Comparison of ENCODE assay signal across 8 mouse cellular contexts in the genomic region with DNA sequence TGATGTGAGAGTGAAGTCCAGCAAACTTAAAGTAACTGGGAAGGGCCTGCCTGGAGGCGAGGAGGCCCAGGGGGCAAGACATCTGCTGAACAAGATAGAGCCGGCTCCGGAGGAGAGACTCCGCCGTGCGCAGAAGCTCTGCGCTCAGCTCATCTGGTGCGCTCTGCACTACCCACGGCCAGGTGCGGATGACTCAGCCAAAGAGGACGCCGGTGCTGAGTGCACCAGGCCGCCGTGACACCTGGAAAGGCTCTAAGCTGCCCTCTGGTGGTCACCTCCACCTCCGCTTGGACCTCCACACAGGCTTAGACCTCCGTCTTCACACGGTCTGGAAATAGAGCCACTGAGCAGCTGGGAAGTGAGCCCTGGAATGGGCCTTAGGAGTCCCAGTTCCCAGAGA. TPM values are rescaled to one million over a fixed set of nuclear protein-coding genes. Genes with fewer than 3 reads are reported as not detected.
DNase-seq lines count a peak whose midpoint lies in the region; ATAC-seq and TF ChIP-seq lines count a peak whose summit lies in the region.

No protein-coding gene starts in this region.

- peaks cover 59% of the 10 kb centered on the region for H3K4me1 ChIP-seq in embryonic facial prominence, embryonic 10.5 days
- peaks cover 52% of the 10 kb centered on the region for H3K4me1 ChIP-seq in heart, embryonic 12.5 days (replicated peaks)
- peaks cover 59% of the 10 kb centered on the region for H3K4me1 ChIP-seq in kidney, embryonic 15.5 days

- no peaks in the 10 kb centered on the region for H3K9me3 ChIP-seq in embryonic facial prominence, embryonic 10.5 days
- H3K9me3 ChIP-seq in heart, embryonic 12.5 days (replicated peaks): no peaks in the 10 kb centered on the region
- no peaks in the 10 kb centered on the region for H3K9me3 ChIP-seq in kidney, embryonic 15.5 days (replicated peaks)

- WGBS in embryonic facial prominence, embryonic 10.5 days: 3% methylated on average over 17 of the region's 17 CpGs
- WGBS in heart, embryonic 12.5 days: 2% methylated on average over 16 of the region's 17 CpGs
- 4% methylated on average over 17 of the region's 17 CpGs for WGBS in kidney, embryonic 15.5 days

- H3K4me3 ChIP-seq in C2C12 (ENCODE audit: insufficient read depth, poor library complexity, severe bottlenecking): no peak overlapping the region
- H3K4me3 ChIP-seq in embryonic facial prominence, embryonic 10.5 days: peak overlapping the region; percentile 13; the same call in 1 of the 2 replicates
- peak overlapping the region; percentile 12 for H3K4me3 ChIP-seq in heart, embryonic 12.5 days
- H3K4me3 ChIP-seq in kidney, embryonic 15.5 days (replicated peaks): peak overlapping the region; percentile 15

- H3K79me2 ChIP-seq in C2C12 (ENCODE audit: control insufficient read depth, insufficient read depth): no peaks in the 10 kb centered on the region

- ATAC-seq in heart, embryonic 12.5 days (ENCODE audit: insufficient number of reproducible peaks, low FRiP score): peak; percentile 66
- ATAC-seq in kidney, embryonic 15.5 days (replicated peaks; ENCODE audit: low FRiP score): peak; percentile 53

- H3K27ac ChIP-seq in embryonic facial prominence, embryonic 10.5 days (replicated peaks): peak overlapping the region; percentile 45; the same call in 1 of the 2 replicates
- H3K27ac ChIP-seq in heart, embryonic 12.5 days (ENCODE audit: poor library complexity, severe bottlenecking): no peak overlapping the region
- 0 out of 2 replicates have a peak overlapping the region, but pooled peaks have one; percentile 6 for H3K27ac ChIP-seq in kidney, embryonic 15.5 days

- TF ChIP-seq CTCF in C2C12 (IDR thresholded peaks at IDR 0.05; ENCODE audit: control insufficient read depth, insufficient read depth, insufficient read length): peak; percentile 52

- peak; percentile 73 for DNase-seq in adrenal gland, adult 2 months
- DNase-seq in embryonic facial prominence, embryonic 10.5 days (ENCODE audit: low spot score): peak; percentile 81
- DNase-seq in lung, postnatal 25 days (ENCODE audit: low spot score): peak; percentile 88
- peak; percentile 68 for DNase-seq in skeletal muscle tissue, adult 2 months (ENCODE audit: low read depth, low spot score)
- peak; percentile 70 to 82 for DNase-seq in urinary bladder, postnatal 4 days (ENCODE audit: low spot score in 2 of 2)

- H3ac ChIP-seq in C2C12 (ENCODE audit: control insufficient read depth, insufficient read length, low read depth): no peak overlapping the region

- H3K9ac ChIP-seq in heart, embryonic 12.5 days: 0 out of 2 replicates have a peak overlapping the region, but pooled peaks have one; percentile 38
- no peak overlapping the region for H3K9ac ChIP-seq in kidney, embryonic 15.5 days

- H3K27me3 ChIP-seq in C2C12 (ENCODE audit: control insufficient read depth, insufficient read depth, insufficient read length): no peaks in the 10 kb centered on the region
- H3K27me3 ChIP-seq in embryonic facial prominence, embryonic 10.5 days (replicated peaks; ENCODE audit: low read depth, poor library complexity, severe bottlenecking): peaks cover 85% of the 10 kb centered on the region
- H3K27me3 ChIP-seq in heart, embryonic 12.5 days (replicated peaks): peaks cover 59% of the 10 kb centered on the region
- peaks cover 61% of the 10 kb centered on the region for H3K27me3 ChIP-seq in kidney, embryonic 15.5 days

- H3K4me2 ChIP-seq in heart, embryonic 12.5 days: peak overlapping the region; percentile 60
- H3K4me2 ChIP-seq in kidney, embryonic 15.5 days: peak overlapping the region; percentile 51

- no peaks in the 10 kb centered on the region for H3K79me3 ChIP-seq in C2C12 (ENCODE audit: low read depth)

- H3K36me3 ChIP-seq in C2C12 (ENCODE audit: control insufficient read depth, insufficient read depth): no peaks in the 10 kb centered on the region
- no peaks in the 10 kb centered on the region for H3K36me3 ChIP-seq in embryonic facial prominence, embryonic 10.5 days (replicated peaks)
- H3K36me3 ChIP-seq in heart, embryonic 12.5 days: no peaks in the 10 kb centered on the region
- no peaks in the 10 kb centered on the region for H3K36me3 ChIP-seq in kidney, embryonic 15.5 days

TF ChIP-seq in C2C12, 6 proteins besides CTCF, POLR2A, EP300 and RAD21:
- TF ChIP-seq CEBPB (IDR thresholded peaks at IDR 0.05; ENCODE audit: low read depth) (no peak), MYOD1 (IDR thresholded peaks at IDR 0.05; ENCODE audit: control insufficient read depth, insufficient read length, low read depth) (no peak), FOSL1 (IDR thresholded peaks at IDR 0.05; ENCODE audit: insufficient read depth, low read length, poor library complexity, severe bottlenecking) (no peak), MYOG (IDR thresholded peaks at IDR 0.05; ENCODE audit: control insufficient read depth, extremely low read depth, insufficient read length) (no peak), USF1 (IDR thresholded peaks at IDR 0.05; ENCODE audit: low read depth) (no peak), MAX (IDR thresholded peaks at IDR 0.05) (no peak)
TF ChIP-seq in C2C12: peak in this region for 0.

RNA-seq across cellular contexts. Expression of gene Mt1, which starts 7.7 kb away (rescaled TPM):
- 963 TPM for polyA plus RNA-seq in C2C12 (2012; fragmentation: generic; extraction: Trizol)
- 100 to 1,000 TPM; 282 to 394 TPM for total RNA-seq in adrenal gland, adult 2 months (2021)
- polyA plus RNA-seq in adrenal gland, adult 2 months (2012; rRNA removed): 895 and 922 TPM in 2 replicates
- 184 and 196 TPM in 2 replicates for polyA plus RNA-seq in embryonic facial prominence, embryonic 10.5 days (2016; fragmentation: Nextera tagmentation; extraction: Ambion mirVana)
- polyA plus RNA-seq in heart, embryonic 12.5 days (2016; fragmentation: Nextera tagmentation; extraction: Ambion mirVana): 129 and 209 TPM in 2 replicates
- 519 and 582 TPM in 2 replicates for polyA plus RNA-seq in kidney, embryonic 15.5 days (2015; fragmentation: Nextera tagmentation; extraction: Ambion mirVana)

RNA-seq across cellular contexts. Expression of gene Mt2, which starts 14.1 kb away (rescaled TPM):
- 338 TPM for polyA plus RNA-seq in C2C12 (2012; fragmentation: generic; extraction: Trizol)
- total RNA-seq in adrenal gland, adult 2 months (2021): 100 to 1,000 TPM; 158 to 202 TPM
- polyA plus RNA-seq in adrenal gland, adult 2 months (2012; rRNA removed): 19.3 and 19.6 TPM in 2 replicates
- 55.1 and 61.0 TPM in 2 replicates for polyA plus RNA-seq in embryonic facial prominence, embryonic 10.5 days (2016; fragmentation: Nextera tagmentation; extraction: Ambion mirVana)
- 23.6 and 39.2 TPM in 2 replicates for polyA plus RNA-seq in heart, embryonic 12.5 days (2016; fragmentation: Nextera tagmentation; extraction: Ambion mirVana)
- polyA plus RNA-seq in kidney, embryonic 15.5 days (2015; fragmentation: Nextera tagmentation; extraction: Ambion mirVana): 163 and 178 TPM in 2 replicates

RNA-seq across cellular contexts. Expression of gene Nup93, which starts 27.8 kb away (rescaled TPM):
- polyA plus RNA-seq in C2C12 (2012; fragmentation: generic; extraction: Trizol): 58.7 TPM
- 10 to 100 TPM; 12.3 to 17.5 TPM for total RNA-seq in adrenal gland, adult 2 months (2021)
- 5.3 and 5.4 TPM in 2 replicates for polyA plus RNA-seq in adrenal gland, adult 2 months (2012; rRNA removed)
- 150 and 152 TPM in 2 replicates for polyA plus RNA-seq in embryonic facial prominence, embryonic 10.5 days (2016; fragmentation: Nextera tagmentation; extraction: Ambion mirVana)
- 71.6 and 73.6 TPM in 2 replicates for polyA plus RNA-seq in heart, embryonic 12.5 days (2016; fragmentation: Nextera tagmentation; extraction: Ambion mirVana)
- polyA plus RNA-seq in kidney, embryonic 15.5 days (2015; fragmentation: Nextera tagmentation; extraction: Ambion mirVana): 89.6 and 91.6 TPM in 2 replicates

RNA-seq across cellular contexts. Expression of gene Mt3, which starts 34.1 kb away (rescaled TPM):
- polyA plus RNA-seq in C2C12 (2012; fragmentation: generic; extraction: Trizol): not detected
- 1 to 10 TPM; 4.1 to 4.7 TPM for total RNA-seq in adrenal gland, adult 2 months (2021)
- polyA plus RNA-seq in adrenal gland, adult 2 months (2012; rRNA removed): 1.0 and 1.9 TPM in 2 replicates
- 4.9 and 10.0 TPM in 2 replicates for polyA plus RNA-seq in embryonic facial prominence, embryonic 10.5 days (2016; fragmentation: Nextera tagmentation; extraction: Ambion mirVana)
- 24.7 and 25.0 TPM in 2 replicates for polyA plus RNA-seq in heart, embryonic 12.5 days (2016; fragmentation: Nextera tagmentation; extraction: Ambion mirVana)
- 2.9 and 7.1 TPM in 2 replicates for polyA plus RNA-seq in kidney, embryonic 15.5 days (2015; fragmentation: Nextera tagmentation; extraction: Ambion mirVana)

RNA-seq across cellular contexts. Expression of gene Mt4, which starts 49.5 kb away (rescaled TPM):
- polyA plus RNA-seq in C2C12 (2012; fragmentation: generic; extraction: Trizol): 0.26 TPM
- not detected for total RNA-seq in adrenal gland, adult 2 months (2021)
- not detected in 2 replicates for polyA plus RNA-seq in adrenal gland, adult 2 months (2012; rRNA removed)
- polyA plus RNA-seq in embryonic facial prominence, embryonic 10.5 days (2016; fragmentation: Nextera tagmentation; extraction: Ambion mirVana): not detected in 2 replicates
- not detected in 2 replicates for polyA plus RNA-seq in heart, embryonic 12.5 days (2016; fragmentation: Nextera tagmentation; extraction: Ambion mirVana)
- polyA plus RNA-seq in kidney, embryonic 15.5 days (2015; fragmentation: Nextera tagmentation; extraction: Ambion mirVana): not detected in 2 replicates
